Mouse (Mus musculus) thymus, postnatal 10 days (tissue): Measurements from ENCODE around the gene Slc8a1.

ENCODE experiments used
- DNase-seq, 2 experiments: peaks; one replicate each; pipeline ENCODE4 v3.0.0; 2021; ENCODE audit warnings: low spot score in 2 of 2

Slc8a1 gene

DNA sequence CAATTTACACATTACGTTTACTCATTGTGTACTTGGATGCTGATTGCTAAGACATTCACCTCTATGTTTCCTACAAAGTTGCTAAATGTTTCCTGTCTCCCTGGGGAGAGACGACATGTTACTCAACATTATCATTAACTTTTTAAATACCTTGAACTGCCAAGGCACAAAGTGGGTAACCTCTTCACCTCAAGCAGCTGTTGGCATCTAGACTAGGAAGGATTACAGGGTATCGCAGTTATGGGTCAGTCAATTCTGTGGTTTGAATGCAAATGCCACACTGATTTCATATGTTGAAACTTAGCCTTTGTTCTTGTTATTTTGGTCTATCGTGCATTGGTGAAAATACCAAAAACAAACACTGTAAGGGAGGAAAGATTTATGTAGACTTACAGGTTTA is 378.1 kb downstream of the Slc8a1 start:
- no peak for DNase-seq

DNA sequence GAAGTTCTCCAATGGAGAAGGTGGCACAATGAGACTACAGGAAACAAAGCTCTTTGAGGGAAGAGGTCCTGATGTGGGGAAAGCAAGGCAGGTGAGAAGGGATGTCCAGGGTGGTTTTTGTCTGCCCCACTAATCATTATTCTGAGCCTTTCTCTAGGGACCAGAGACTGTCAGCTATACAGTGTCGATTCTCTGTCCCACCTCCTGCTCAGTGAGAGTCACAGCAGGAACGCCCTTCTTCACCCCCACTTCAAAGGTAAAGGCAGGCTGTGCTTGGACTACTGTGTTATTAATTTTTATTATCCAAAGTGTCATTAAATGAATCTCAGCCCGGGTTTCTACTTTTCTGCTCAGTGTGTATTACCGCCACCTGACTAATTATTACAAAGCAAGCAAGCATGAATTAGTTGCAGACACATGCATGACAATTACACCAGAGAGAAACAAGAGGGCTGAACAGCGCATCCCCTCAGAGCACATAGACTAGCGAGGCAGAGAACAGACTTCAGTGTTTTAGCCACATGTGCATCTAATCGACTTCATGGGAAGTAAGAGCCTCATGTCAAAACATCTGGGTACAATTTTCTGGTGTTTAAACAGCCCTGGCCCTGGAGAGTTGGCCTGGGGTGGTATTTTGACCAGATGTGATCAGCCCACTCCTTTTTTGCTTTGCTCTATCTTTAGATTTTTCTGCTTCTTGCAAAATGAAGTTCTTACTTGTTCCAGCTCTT is 402.0 kb downstream of the Slc8a1 start:
- no peak for DNase-seq

DNA sequence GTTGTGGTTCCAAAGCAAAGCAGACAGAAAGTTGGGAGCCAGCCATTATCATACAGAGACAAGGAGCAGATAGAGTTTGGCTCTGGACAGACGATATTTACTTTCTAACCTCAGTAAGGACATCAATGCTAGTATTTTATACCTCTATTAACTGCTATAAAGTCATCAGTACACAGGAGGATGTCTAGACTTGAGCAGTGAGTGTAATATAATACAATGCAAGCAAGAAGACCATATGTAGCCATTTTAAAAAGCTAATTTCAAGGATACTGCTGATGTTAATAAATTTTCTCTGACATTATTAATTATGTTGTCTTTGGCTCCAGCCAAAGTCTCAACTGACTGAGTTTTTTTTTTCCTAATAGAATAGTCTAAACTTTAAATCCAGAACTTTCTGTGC is 402.7 kb downstream of the Slc8a1 start:
- DNase-seq, result no peak
